Mouse (Mus musculus) left cerebral cortex, postnatal 4 days (tissue): Measurements from ENCODE around the gene Acer3. TPM values are rescaled to one million over a fixed set of nuclear protein-coding genes. Genes with fewer than 3 reads are reported as not detected.
A peak's percentile ranks its signal among the peaks of the same experiment; 100 is the strongest.
"Not testable (repeated sequence)": the region's sequence is repeated elsewhere in the genome, so short reads cannot be mapped to it uniquely, and the experiment has no call there.

ENCODE experiments used
- DNase-seq: peaks from one replicate; pipeline ENCODE4 v3.0.0-alpha.2; 2022
- intact Hi-C: fragments of 180-260 bp; cut with DNase I; formaldehyde crosslinking; loops from one replicate; pipeline ENCODE4 v1.15.1; 2025
- total RNA-seq, 2 experiments: library from RNA; stranded (reverse); gene quantifications; 2 replicates each; pipeline ENCODE4 v1.2.3; 2021

Gene Acer3
- total RNA-seq, 2 experiments from 2014 or later = 10.1 to 10.6 TPM

DNA sequence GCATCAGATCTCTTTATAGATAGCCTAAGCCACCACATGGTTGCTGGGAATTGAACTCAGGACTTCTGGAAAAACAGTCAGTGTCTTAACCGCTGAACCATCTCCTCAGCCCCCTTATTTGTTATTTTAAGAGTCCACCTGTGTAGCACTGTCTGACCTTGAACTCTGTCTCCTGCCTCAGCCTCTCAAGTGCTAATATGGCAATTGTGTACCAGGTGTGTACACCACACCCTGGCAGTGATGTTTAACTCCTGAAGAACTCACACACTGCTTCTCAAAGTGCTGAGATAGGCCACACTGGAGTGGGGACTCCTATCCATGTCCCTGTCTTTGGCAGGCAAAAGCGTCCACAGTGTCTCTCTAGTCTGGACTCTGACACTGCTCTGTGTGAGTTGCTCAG, 132.3 kb downstream of the Acer3 start:
- intact Hi-C loops = no loop called here
- DNase-seq = no peak

DNA sequence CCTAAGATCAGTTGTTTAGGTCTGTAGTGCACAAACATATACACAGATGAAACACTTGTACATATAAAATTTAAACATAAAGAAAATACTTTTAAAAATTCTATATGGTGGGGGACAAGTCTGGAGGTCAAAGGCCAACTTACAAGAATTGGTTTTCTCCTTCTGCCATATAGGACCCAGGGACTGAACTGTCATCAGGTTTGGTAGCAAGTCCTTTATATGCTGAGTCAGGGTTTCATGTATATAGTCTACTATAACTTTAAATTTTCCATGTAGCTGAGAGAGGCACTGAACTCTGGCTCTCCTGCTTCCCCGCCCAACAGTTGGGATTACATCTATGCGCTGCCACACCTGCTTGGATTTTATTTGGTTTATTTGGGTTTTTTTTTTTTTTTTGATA, 132.8 kb downstream of the Acer3 start:
- no peak for DNase-seq
- intact Hi-C loops = no loop called here

DNA sequence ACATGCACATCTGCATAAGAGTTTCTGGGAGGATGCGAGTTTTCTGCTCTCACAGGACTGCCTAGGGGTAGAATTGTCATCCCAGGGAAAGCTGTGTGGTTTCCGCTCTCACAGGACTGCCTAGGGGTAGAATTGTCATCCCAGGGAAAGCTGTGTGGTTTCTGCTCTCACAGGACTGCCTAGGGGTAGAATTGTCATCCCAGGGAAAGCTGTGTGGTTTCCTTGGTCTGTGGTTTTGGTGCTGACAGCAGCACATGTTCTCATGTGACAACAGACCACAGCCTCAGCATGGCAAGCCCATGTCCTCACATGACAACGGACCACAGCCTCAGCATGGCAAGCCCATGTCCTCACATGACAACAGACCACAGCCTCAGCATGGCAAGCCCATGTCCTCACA, 133.7 kb downstream of the Acer3 start:
- intact Hi-C loops, DNase-seq: not testable (repeated sequence)

DNA sequence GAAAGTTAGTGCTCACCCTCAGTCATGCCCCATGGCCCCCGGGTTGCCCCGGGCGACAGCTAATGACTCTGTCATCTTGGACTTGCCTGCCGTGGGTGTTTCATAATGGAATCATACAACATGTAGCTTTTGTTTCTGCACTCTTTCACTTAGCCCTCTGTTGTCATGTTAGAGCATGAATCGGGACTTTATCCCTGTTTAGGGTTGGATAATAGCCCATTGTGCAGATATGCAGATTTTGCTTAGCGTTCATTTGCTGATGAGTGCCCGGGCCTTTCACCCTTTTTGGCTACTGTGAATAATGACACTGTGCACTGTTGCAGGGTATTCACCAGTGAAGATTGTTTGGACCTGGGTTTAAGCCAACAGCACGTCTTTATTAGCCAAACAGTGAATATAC, 134.4 kb downstream of the Acer3 start:
- intact Hi-C loops = no loop called here
- DNase-seq = peak; percentile 32

DNA sequence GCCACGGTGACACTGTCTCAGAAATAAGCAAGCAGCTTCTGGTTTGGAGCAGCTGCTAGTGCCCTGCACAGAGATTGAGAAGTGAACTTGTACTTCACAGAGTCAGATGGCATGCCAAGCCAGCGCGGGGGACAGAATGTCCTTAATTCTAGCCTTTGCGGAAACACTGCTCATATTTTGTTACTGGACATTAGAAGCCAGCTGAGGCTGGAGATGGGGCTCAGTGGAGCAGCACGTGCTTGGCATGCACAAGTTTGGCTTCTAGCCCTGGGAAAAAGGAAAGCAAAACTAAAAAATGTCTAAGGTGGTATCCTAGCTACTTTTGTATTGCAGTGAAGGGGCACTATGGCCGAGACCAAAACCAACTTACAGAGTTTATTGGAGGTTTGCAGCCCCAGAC, 135.7 kb downstream of the Acer3 start:
- intact Hi-C loops = no loop called here
- peak; percentile 51 for DNase-seq

GRCm38 (mm10) chr7:98178560-98179231, 142.3 kb downstream of the Acer3 start:
- intact Hi-C loops = no loop called here
- no peak for DNase-seq

DNA sequence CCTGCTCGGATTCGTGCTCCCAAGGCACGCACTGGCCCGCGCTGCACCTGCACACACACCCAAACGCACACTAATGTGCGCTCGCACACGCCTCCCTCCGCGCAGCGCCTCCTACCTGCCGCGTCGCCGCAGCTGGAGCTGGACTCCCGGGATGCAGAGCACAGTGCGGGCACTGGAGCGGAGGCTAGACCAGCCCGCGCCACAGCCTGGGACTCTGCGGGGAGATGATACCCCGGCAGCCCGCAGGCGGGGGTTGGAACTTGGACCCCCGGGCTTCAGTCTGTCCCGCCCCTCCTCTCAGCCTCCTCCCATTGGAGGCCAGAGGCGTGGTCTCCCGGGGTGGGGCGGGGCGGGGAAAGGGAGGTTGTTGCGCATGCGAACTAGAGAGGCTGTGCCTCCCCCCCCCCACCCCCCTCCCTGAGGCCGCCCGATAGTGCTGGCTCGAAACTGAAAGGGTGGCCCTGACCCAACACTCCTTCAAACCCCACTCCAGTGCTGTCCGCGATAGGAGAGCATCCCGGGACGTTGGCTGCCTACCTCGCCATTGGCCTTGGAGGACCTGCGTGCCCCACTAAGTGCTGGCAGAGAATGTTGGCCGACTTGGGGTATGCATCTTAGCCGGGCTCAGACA, 143.0 kb downstream of the Acer3 start, which contains the start of gene Capn5:
TSS of gene Capn5 (minus strand) at position 346 of the 631 bp plus-strand sequence.
- intact Hi-C loops = no loop called here
- DNase-seq = peak; percentile 70

DNA sequence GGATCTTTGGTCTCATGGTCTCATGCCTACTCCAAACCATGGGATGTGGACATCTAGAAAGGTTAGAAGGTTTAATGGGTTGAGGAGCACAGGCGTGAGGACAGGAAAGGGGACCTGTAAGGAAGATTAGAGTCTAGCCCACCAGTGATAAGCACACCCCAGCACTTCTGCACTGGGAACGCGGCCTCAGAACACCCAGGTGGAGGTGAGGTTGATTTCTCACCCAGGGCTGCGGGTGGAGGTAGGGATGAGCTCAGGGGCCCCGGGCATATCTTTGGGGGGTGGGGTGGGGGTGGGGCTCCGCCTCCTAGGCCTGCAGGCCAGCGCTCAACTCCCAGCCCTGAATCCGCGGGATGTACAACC, 143.5 kb downstream of the Acer3 start:
- intact Hi-C loops = no loop called here
- no peak for DNase-seq

- no peak for DNase-seq
- intact Hi-C loops = no loop called here
These were observed 143.9 kb downstream of the Acer3 start for GRCm38 (mm10) chr7:98177071-98177485.

GRCm38 (mm10) chr7:98176322-98177070, 144.5 kb downstream of the Acer3 start:
- DNase-seq = no peak
- intact Hi-C loops = no loop called here

GRCm38 (mm10) chr7:98174883-98175755, 145.9 kb downstream of the Acer3 start:
- DNase-seq = no peak
- intact Hi-C loops = no loop called here

DNA sequence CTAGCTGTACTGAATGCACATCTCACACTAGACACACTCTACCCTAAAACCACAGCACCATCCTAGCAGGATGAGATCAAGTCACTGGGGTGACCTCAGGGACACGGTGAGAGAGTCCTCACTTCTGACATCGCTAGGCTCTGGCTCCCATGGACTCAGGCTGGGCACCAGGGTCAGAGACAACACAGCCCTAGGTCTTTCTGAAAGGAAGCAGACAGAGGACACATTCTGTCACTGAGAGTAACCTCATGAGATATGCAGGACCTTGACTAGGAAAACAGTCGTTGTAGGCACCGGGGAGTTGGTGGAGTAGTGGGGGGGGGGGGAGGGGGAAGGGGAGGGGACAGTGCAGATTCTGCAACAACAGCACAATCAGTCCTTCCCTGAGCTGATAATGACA, 147.6 kb downstream of the Acer3 start:
- intact Hi-C loops = no loop called here
- no peak for DNase-seq

GRCm38 (mm10) chr7:98172661-98173060, 148.3 kb downstream of the Acer3 start:
- no peak for DNase-seq
- intact Hi-C loops = no loop called here

GRCm38 (mm10) chr7:98171141-98172073, 149.6 kb downstream of the Acer3 start:
- no peak for DNase-seq
- intact Hi-C loops = no loop called here

DNA sequence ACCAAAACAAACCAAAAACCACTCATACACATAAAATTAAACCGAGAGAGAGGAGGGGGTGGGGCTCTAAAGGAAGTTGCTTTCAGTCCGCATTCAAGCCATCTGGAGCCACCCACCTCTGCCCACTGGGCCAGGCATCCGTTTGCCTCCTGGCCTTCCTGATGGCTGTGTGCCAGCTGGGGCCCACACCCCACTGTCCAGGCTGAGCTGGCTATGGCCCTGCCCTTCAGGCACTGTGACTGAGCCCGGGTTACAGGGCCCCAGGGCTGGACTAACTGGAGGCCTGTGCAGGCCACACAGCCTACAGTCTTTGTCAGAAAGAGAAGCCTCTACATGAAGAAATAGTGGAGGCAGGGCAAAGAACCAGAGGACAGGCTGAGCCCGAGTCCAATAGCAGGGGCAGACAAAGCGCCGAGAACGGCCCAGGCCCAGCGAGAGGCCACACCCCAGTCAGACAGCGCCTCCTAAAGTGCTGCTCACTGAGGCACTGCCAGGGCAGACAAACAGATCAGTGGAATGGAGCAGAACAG, 155.9 kb downstream of the Acer3 start:
- intact Hi-C loops = loop anchor here (5.0 kb wide), 1 partner anchor 272 kb away; no protein-coding TSS in a partner anchor
- peak; percentile 38 for DNase-seq

DNA sequence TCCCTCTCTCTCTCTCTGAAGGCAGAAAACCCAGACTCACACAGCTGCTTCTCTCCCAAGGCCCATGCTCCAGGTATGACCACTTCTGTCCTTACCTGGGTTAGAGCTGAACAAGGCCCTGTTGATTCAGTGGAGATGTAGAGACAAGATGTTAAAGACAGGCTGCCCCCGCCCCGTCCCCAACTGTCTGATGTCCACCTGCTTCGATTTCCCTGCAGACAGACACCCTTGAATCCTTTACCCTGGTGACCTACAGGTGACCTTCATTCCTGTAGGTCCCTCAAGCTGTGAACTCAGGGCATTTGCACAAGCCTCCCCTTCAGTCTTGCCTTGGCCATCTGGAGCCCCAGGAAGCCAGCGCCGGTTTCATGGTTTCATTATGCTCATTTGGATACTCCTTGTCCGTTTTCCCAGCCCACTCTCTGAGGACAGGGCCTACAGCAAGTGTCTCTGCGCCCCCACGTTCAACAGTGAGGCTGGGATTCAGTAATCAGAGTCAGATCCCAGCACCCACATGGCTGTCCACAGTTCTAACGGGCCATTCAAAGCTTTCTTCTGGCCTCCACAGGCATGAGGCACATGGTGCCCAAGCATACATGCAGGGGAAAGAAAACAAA, 156.5 kb downstream of the Acer3 start:
- DNase-seq = no peak
- intact Hi-C loops = loop anchor here (5.0 kb wide), 1 partner anchor 273 kb away; no protein-coding TSS in a partner anchor

DNA sequence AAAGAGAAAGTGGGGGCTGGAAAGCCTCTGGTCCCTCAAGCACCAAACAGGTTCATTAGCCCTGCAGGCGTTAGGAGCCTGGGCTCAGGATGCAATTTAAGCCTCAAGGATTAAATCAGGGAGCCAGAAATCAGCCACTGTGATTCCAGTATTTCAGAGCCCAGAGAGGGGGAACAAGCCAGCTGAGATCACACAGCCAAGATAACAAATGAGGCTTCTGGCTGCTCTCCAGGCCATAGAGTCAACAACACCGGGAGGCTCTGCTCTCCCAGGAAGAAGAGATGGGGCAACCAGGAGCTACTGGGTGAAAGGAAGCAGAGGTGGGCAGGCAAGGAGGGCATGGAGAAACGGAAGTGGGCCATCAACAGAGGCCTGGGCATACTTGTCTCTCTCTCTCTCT, 157.3 kb downstream of the Acer3 start:
- intact Hi-C loops = loop anchor here (5.0 kb wide), 1 partner anchor 274 kb away; no protein-coding TSS in a partner anchor
- no peak for DNase-seq

- intact Hi-C loops = loop anchor here (5.0 kb wide), 1 partner anchor 275 kb away; no protein-coding TSS in a partner anchor
These were observed 158.8 kb downstream of the Acer3 start for GRCm38 (mm10) chr7:98162239-98162638.

More at GRCm38 (mm10) chr7:98162239-98162638, 158.8 kb downstream of the Acer3 start:
- no peak for DNase-seq
